Mouse (Mus musculus) liver, embryonic 14.5 days (tissue): ENCODE data around the gene Gm42674.

Experiments used
- CTCF ChIP-seq: IDR thresholded peaks from 2 replicates; pipeline ENCODE4 v1.5.1; 2016; ENCODE audit warnings: antibody characterized with exemption, low read depth, control low read depth
- EP300 ChIP-seq: IDR thresholded peaks from 2 replicates; pipeline ENCODE4 v1.6.1; 2016; ENCODE audit warnings: antibody characterized with exemption, low read depth

- peak; percentile 51 for TF ChIP-seq CTCF
- TF ChIP-seq EP300: no peak
Observed at GRCm38 (mm10) chr3:90582156-90582555, 19.5 kb upstream of the Gm42674 start.
